In the genomic region with DNA sequence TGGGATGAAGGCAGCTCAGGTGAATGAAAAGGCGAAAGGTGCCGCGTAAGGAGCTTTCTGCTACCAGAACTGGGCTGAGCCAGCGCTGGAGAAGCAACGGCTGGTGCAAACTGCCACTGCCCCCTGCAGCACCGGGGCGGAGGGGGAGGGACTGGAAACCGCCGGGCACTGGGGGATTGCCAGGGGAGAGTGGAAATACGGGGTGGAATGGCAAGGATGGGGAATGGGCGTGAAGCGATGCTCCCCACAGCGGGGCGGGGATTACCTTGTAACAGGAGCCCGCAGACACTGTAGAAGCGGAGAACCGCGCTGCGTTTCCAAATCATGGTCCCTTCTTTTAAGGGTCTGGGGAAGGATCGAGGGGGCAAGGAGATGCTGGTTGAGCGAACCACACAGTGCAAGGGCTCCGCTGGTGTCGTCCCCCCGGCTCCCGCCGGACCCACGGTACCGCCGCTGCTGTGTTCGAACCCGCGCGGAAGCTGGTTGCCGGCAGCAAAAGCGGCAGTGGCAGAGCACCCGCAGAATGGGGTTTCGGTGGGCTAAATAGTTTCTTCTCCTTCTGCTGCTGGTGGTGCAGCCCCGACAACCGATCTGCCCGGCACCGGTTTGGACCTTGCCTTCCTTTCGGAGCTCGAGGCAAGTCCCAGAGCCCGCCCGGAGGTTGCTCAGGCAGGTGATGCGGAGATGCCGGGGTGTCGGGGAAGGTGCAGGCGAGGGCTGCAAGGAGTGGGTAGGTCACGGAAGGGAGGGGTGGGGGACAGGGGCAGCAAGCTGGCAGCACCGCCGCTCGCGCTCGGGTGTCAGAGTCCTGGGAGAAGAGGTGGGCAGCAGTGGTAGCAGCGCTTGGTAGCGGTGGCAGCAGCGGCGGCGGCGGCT, we compare ENCODE assay signal across 8 mouse cellular contexts. TPM values are rescaled to one million over a fixed set of nuclear protein-coding genes. Genes with fewer than 3 reads are reported as not detected.
DNase-seq lines count a peak whose midpoint lies in the region; ATAC-seq and TF ChIP-seq lines count a peak whose summit lies in the region.

No protein-coding gene starts in this region.

- no peak overlapping the region for H3K9ac ChIP-seq in heart, adult 2 months (ENCODE audit: low read depth, low read length)
- peak overlapping the region; percentile 17; the same call in 1 of the 2 replicates for H3K9ac ChIP-seq in intestine, postnatal 0 days (ENCODE audit: low read depth, low read length)
- peak overlapping the region; percentile 73 for H3K9ac ChIP-seq in midbrain, embryonic 12.5 days (replicated peaks)

- H3K27ac ChIP-seq in heart, adult 2 months = no peak overlapping the region
- H3K27ac ChIP-seq in intestine, postnatal 0 days (ENCODE audit: low read depth, low read length) = no peak overlapping the region
- H3K27ac ChIP-seq in limb, embryonic 10.5 days = peak overlapping the region; percentile 80
- peak overlapping the region; percentile 79 for H3K27ac ChIP-seq in midbrain, embryonic 12.5 days (replicated peaks)
- H3K27ac ChIP-seq in small intestine, adult 2 months (ENCODE audit: insufficient read depth, low read depth, low read length) = no peak overlapping the region

- DNase-seq in heart, adult 2 months = peak; percentile 2 to 20
- DNase-seq in heart, adult 9 months (ENCODE audit: low spot score in 2 of 2) = no peak
- DNase-seq in cerebellum, postnatal 25 days = peak; percentile 92 to 95
- DNase-seq in frontal cortex, postnatal 14 days (ENCODE audit: low spot score in 2 of 2) = peak; percentile 73
- peak; percentile 72 for DNase-seq in limb, embryonic 10.5 days (ENCODE audit: low spot score)

- intact Hi-C loops in heart, adult 2 months (cut with DNase I) = loop anchor here (10.0 kb wide), 1 partner anchor 525 kb away; no protein-coding TSS in a partner anchor

- WGBS in heart, adult 2 months = 1% methylated on average over 60 of the region's 61 CpGs
- under 1% methylated on average over 58 of the region's 61 CpGs for WGBS in intestine, postnatal 0 days
- under 1% methylated on average over 52 of the region's 61 CpGs for WGBS in limb, embryonic 10.5 days
- WGBS in midbrain, embryonic 12.5 days = under 1% methylated on average over 55 of the region's 61 CpGs
- 2% methylated on average over 56 of the region's 61 CpGs for WGBS in small intestine, adult 2 months

- no peaks in the 10 kb centered on the region for H3K9me3 ChIP-seq in intestine, postnatal 0 days (ENCODE audit: control insufficient read depth)
- no peaks in the 10 kb centered on the region for H3K9me3 ChIP-seq in limb, embryonic 10.5 days (replicated peaks)
- no peaks in the 10 kb centered on the region for H3K9me3 ChIP-seq in midbrain, embryonic 12.5 days

- H3K4me1 ChIP-seq in heart, adult 2 months (ENCODE audit: control insufficient read depth, insufficient read depth, low read length) = no peaks in the 10 kb centered on the region
- no peaks in the 10 kb centered on the region for H3K4me1 ChIP-seq in intestine, postnatal 0 days (replicated peaks; ENCODE audit: control insufficient read depth, insufficient read depth, low read length)
- H3K4me1 ChIP-seq in limb, embryonic 10.5 days = peaks cover 20% of the 10 kb centered on the region
- peaks cover 11% of the 10 kb centered on the region; the same call in 1 of the 2 replicates for H3K4me1 ChIP-seq in midbrain, embryonic 12.5 days
- H3K4me1 ChIP-seq in small intestine, adult 2 months (ENCODE audit: control insufficient read depth, insufficient read depth, insufficient read length, low read length) = peaks cover 7% of the 10 kb centered on the region

- no peaks in the 10 kb centered on the region for H3K79me2 ChIP-seq in heart, adult 2 months (replicated peaks; ENCODE audit: control insufficient read depth, insufficient read depth, low read length)

- TF ChIP-seq POLR2A in heart, adult 2 months (IDR thresholded peaks at IDR 0.05; ENCODE audit: insufficient read depth, low read depth, low read length) = no peak
- TF ChIP-seq POLR2A in small intestine, adult 2 months (IDR thresholded peaks at IDR 0.05; ENCODE audit: low read depth, low read length) = no peak

- H3K4me2 ChIP-seq in intestine, postnatal 0 days (replicated peaks; ENCODE audit: low read depth) = peak overlapping the region; percentile 99
- H3K4me2 ChIP-seq in midbrain, embryonic 12.5 days (replicated peaks) = peak overlapping the region; percentile 64

- no peak for TF ChIP-seq EP300 in heart, adult 2 months (IDR thresholded peaks at IDR 0.05; ENCODE audit: insufficient read depth, low read depth, low read length)

- H3K4me3 ChIP-seq in heart, adult 2 months = peak overlapping the region; percentile 37
- H3K4me3 ChIP-seq in intestine, postnatal 0 days (ENCODE audit: low read depth, low read length) = peak overlapping the region; percentile 57
- peak overlapping the region; percentile 78 for H3K4me3 ChIP-seq in limb, embryonic 10.5 days
- H3K4me3 ChIP-seq in midbrain, embryonic 12.5 days = peak overlapping the region; percentile 72
- H3K4me3 ChIP-seq in small intestine, adult 2 months (ENCODE audit: low read depth, low read length) = peak overlapping the region; percentile 61

- H3K27me3 ChIP-seq in heart, adult 2 months (ENCODE audit: control insufficient read depth, insufficient read depth, low read length) = peaks cover 6% of the 10 kb centered on the region
- H3K27me3 ChIP-seq in intestine, postnatal 0 days (replicated peaks; ENCODE audit: control insufficient read depth, insufficient read depth, low read length) = peaks cover 22% of the 10 kb centered on the region
- peaks cover 32% of the 10 kb centered on the region for H3K27me3 ChIP-seq in limb, embryonic 10.5 days (ENCODE audit: low read depth, poor library complexity, severe bottlenecking)
- peaks cover 12% of the 10 kb centered on the region; the same call in 1 of the 2 replicates for H3K27me3 ChIP-seq in midbrain, embryonic 12.5 days
- H3K27me3 ChIP-seq in small intestine, adult 2 months (ENCODE audit: control insufficient read depth, insufficient read depth, low read length) = peaks cover 26% of the 10 kb centered on the region

- H3K36me3 ChIP-seq in heart, adult 2 months (ENCODE audit: control insufficient read depth, insufficient read depth, low read length) = no peaks in the 10 kb centered on the region
- no peaks in the 10 kb centered on the region for H3K36me3 ChIP-seq in intestine, postnatal 0 days (ENCODE audit: control insufficient read depth, insufficient read depth)
- H3K36me3 ChIP-seq in limb, embryonic 10.5 days = no peaks in the 10 kb centered on the region
- no peaks in the 10 kb centered on the region for H3K36me3 ChIP-seq in midbrain, embryonic 12.5 days
- H3K36me3 ChIP-seq in small intestine, adult 2 months (ENCODE audit: control insufficient read depth, insufficient read depth, low read length) = no peaks in the 10 kb centered on the region

- ATAC-seq in intestine, postnatal 0 days = peak; percentile 48
- peak; percentile 65 for ATAC-seq in midbrain, embryonic 12.5 days (ENCODE audit: low FRiP score, low read depth)

- TF ChIP-seq CTCF in heart, adult 2 months (IDR thresholded peaks at IDR 0.05) = no peak
- TF ChIP-seq CTCF in intestine, postnatal 0 days (IDR thresholded peaks at IDR 0.05; ENCODE audit: low read depth) = peak; percentile 32; the same call in 1 of the 2 replicates
- TF ChIP-seq CTCF in small intestine, adult 2 months (IDR thresholded peaks at IDR 0.05; ENCODE audit: extremely low read depth, insufficient read length, insufficient replicate concordance, low read depth, low read length) = no peak

RNA-seq across cellular contexts. Expression of a gene that starts 0.6 kb away (rescaled TPM):
- under 1 TPM; 0.77 to 0.89 TPM for total RNA-seq in heart, adult 2 months (2021)
- polyA plus RNA-seq in heart, adult 2 months (2012; rRNA removed) = 0.35 and 0.94 TPM in 2 replicates
- polyA plus RNA-seq in intestine, postnatal 0 days (2015; fragmentation: Nextera tagmentation; extraction: Ambion mirVana) = 0.12 and 0.13 TPM in 2 replicates
- 1.4 and 2.6 TPM in 2 replicates for polyA plus RNA-seq in limb, embryonic 10.5 days (2016; fragmentation: Nextera tagmentation; extraction: Ambion mirVana)
- 8.2 and 9.2 TPM in 2 replicates for polyA plus RNA-seq in midbrain, embryonic 12.5 days (2016; fragmentation: Nextera tagmentation; extraction: Ambion mirVana)
- polyA plus RNA-seq in small intestine, adult 2 months (2012; rRNA removed) = 0.04 and 0.10 TPM in 2 replicates

Comparison
In these comparisons a context has a peak if more than half of its experiments do, and no peak if none do; other contexts are left out.
1. DNase-seq: peak in heart, adult 2 months (2 of 2), cerebellum, postnatal 25 days (2 of 2), frontal cortex, postnatal 14 days (2 of 2) and limb, embryonic 10.5 days (single experiment); none in heart, adult 9 months (0 of 2).
2. H3K27ac ChIP-seq: peak in limb, embryonic 10.5 days (single experiment) and midbrain, embryonic 12.5 days (single experiment); none in heart, adult 2 months (single experiment), intestine, postnatal 0 days (single experiment) and small intestine, adult 2 months (single experiment).
3. Peak in every context shown above with its lines, with median percentiles within 50 percentile points of each other: H3K4me3 ChIP-seq.